Comparison of ENCODE assay signal across 16 mouse cellular contexts in genomic region chr6:51268931-51269330, GRCm38 (mm10).
DNase-seq lines count a peak whose midpoint lies in the region; ATAC-seq and TF ChIP-seq lines count a peak whose summit lies in the region.
"Had no signal": no experiment of that assay in that cellular context is flagged by ENCODE, and none has a peak within 500 bp of the region (broad histone marks: within the 10 kb centered on the region; RNA-seq: fewer than 3 reads in every experiment).

No protein-coding gene starts in this region.

- 74% methylated on average over 5 of the region's 5 CpGs for WGBS in heart, embryonic 16.5 days
- 71% methylated on average over 5 of the region's 5 CpGs for WGBS in lung, embryonic 14.5 days
- WGBS in lung, adult 2 months, result 82% methylated on average over 5 of the region's 5 CpGs
- 73% methylated on average over 5 of the region's 5 CpGs for WGBS in intestine, embryonic 16.5 days
- WGBS in stomach, embryonic 14.5 days, result 66% methylated on average over 5 of the region's 5 CpGs

- H3K36me3 ChIP-seq in heart, embryonic 16.5 days (ENCODE audit: control insufficient read depth, insufficient read depth), result no peaks in the 10 kb centered on the region
- H3K36me3 ChIP-seq in lung, embryonic 14.5 days (ENCODE audit: insufficient read depth), result no peaks in the 10 kb centered on the region
- no peaks in the 10 kb centered on the region for H3K36me3 ChIP-seq in intestine, embryonic 16.5 days (ENCODE audit: control insufficient read depth, insufficient read depth, low read length)
- no peaks in the 10 kb centered on the region for H3K36me3 ChIP-seq in stomach, embryonic 14.5 days (ENCODE audit: control insufficient read depth, insufficient read depth, low read length)
- H3K36me3 ChIP-seq: embryonic facial prominence, embryonic 12.5 days; forebrain, embryonic 12.5 days had no signal

- no peak for ATAC-seq in heart, embryonic 16.5 days (replicated peaks; ENCODE audit: extremely low read depth, insufficient read depth, low FRiP score)
- no peak for ATAC-seq in lung, embryonic 14.5 days (ENCODE audit: insufficient read depth)
- ATAC-seq in intestine, embryonic 16.5 days, result no peak
- no peak for ATAC-seq in stomach, embryonic 14.5 days (ENCODE audit: insufficient number of reproducible peaks, insufficient read depth, low FRiP score, low read depth)

- H3K27ac ChIP-seq in heart, embryonic 16.5 days (ENCODE audit: low read length), result no peak overlapping the region
- H3K27ac ChIP-seq in lung, embryonic 14.5 days (ENCODE audit: low read depth), result no peak overlapping the region
- H3K27ac ChIP-seq in intestine, embryonic 16.5 days (ENCODE audit: low read length), result no peak overlapping the region
- H3K27ac ChIP-seq in stomach, embryonic 14.5 days (ENCODE audit: low read length), result no peak overlapping the region
- H3K27ac ChIP-seq: embryonic facial prominence, embryonic 12.5 days; forebrain, embryonic 12.5 days; gastrocnemius, adult 2 months had no signal

- TF ChIP-seq POLR2A in lung, adult 2 months (IDR thresholded peaks at IDR 0.05; ENCODE audit: borderline replicate concordance, extremely low read depth, low read depth, low read length), result no peak

- intact Hi-C loops in heart, postnatal 14 days (cut with DNase I), result loop anchor here (5.0 kb wide), 1 partner anchor 52 kb away; no protein-coding TSS in a partner anchor

- H3K27me3 ChIP-seq in heart, embryonic 16.5 days (ENCODE audit: control insufficient read depth, insufficient read depth, low read length), result no peaks in the 10 kb centered on the region
- no peaks in the 10 kb centered on the region for H3K27me3 ChIP-seq in lung, embryonic 14.5 days (ENCODE audit: insufficient read depth, low read length)
- H3K27me3 ChIP-seq in intestine, embryonic 16.5 days (replicated peaks; ENCODE audit: control insufficient read depth, insufficient read depth, low read length), result no peaks in the 10 kb centered on the region
- no peaks in the 10 kb centered on the region for H3K27me3 ChIP-seq in stomach, embryonic 14.5 days (ENCODE audit: control insufficient read depth, insufficient read depth, low read length)
- H3K27me3 ChIP-seq: embryonic facial prominence, embryonic 12.5 days had no signal

- peaks cover 14% of the 10 kb centered on the region for H3K4me1 ChIP-seq in heart, embryonic 16.5 days (ENCODE audit: control insufficient read depth, insufficient read depth, low read length)
- 0 out of 2 replicates have a peak, but pooled peaks cover 7% of the 10 kb centered on the region for H3K4me1 ChIP-seq in lung, embryonic 14.5 days (ENCODE audit: insufficient read depth)
- no peaks in the 10 kb centered on the region; the same call in 1 of the 2 replicates for H3K4me1 ChIP-seq in lung, adult 2 months (ENCODE audit: control insufficient read depth, insufficient read depth, low read length)
- H3K4me1 ChIP-seq in intestine, embryonic 16.5 days (ENCODE audit: control insufficient read depth, insufficient read depth, low read length), result peaks cover 6% of the 10 kb centered on the region; the same call in 1 of the 2 replicates
- H3K4me1 ChIP-seq in stomach, embryonic 14.5 days (ENCODE audit: control insufficient read depth, insufficient read depth, low read length), result peaks cover 2% of the 10 kb centered on the region; the same call in 1 of the 2 replicates

- no peak overlapping the region; the same call in none of the 2 replicates for H3K9ac ChIP-seq in heart, embryonic 16.5 days (ENCODE audit: low read length)
- H3K9ac ChIP-seq in lung, embryonic 14.5 days, result no peak overlapping the region
- H3K9ac ChIP-seq in intestine, embryonic 16.5 days (ENCODE audit: low read depth, low read length), result no peak overlapping the region
- H3K9ac ChIP-seq in stomach, embryonic 14.5 days (replicated peaks; ENCODE audit: low read depth, low read length), result no peak overlapping the region
- H3K9ac ChIP-seq: forebrain, embryonic 12.5 days had no signal

- peak overlapping the region; percentile 94 for H3K4me2 ChIP-seq in heart, embryonic 16.5 days (ENCODE audit: low read depth, low read length)
- H3K4me2 ChIP-seq in lung, embryonic 14.5 days, result peak overlapping the region; percentile 84
- H3K4me2 ChIP-seq in intestine, embryonic 16.5 days (ENCODE audit: low read depth, low read length), result peak overlapping the region; percentile 30
- H3K4me2 ChIP-seq in stomach, embryonic 14.5 days (replicated peaks; ENCODE audit: low read depth, low read length), result peak overlapping the region; percentile 92

- no peak for TF ChIP-seq CTCF in lung, embryonic 14.5 days (IDR thresholded peaks at IDR 0.05; ENCODE audit: low read depth)
- TF ChIP-seq CTCF in lung, adult 2 months (IDR thresholded peaks at IDR 0.05; ENCODE audit: insufficient read depth, low read length), result no peak

- peak overlapping the region; percentile 87 for H3K4me3 ChIP-seq in heart, embryonic 16.5 days (ENCODE audit: low read length)
- no peak overlapping the region for H3K4me3 ChIP-seq in lung, embryonic 14.5 days (ENCODE audit: low read depth, low read length)
- H3K4me3 ChIP-seq in lung, adult 2 months (replicated peaks; ENCODE audit: extremely low read depth, low read depth, low read length), result no peak overlapping the region
- H3K4me3 ChIP-seq in intestine, embryonic 16.5 days (ENCODE audit: low read length), result no peak overlapping the region
- H3K4me3 ChIP-seq in stomach, embryonic 14.5 days (ENCODE audit: low read depth, low read length), result peak overlapping the region; percentile 90; the same call in 1 of the 2 replicates

- DNase-seq in heart, postnatal 14 days, result no peak
- no peak for DNase-seq in lung, embryonic 14.5 days
- no peak for DNase-seq in lung, adult 2 months
- DNase-seq in retina, embryonic 14.5 days (ENCODE audit: low spot score), result no peak
- DNase-seq in testis, postnatal 14 days (ENCODE audit: low spot score), result no peak
- DNase-seq: cerebellum, adult 11 months; cerebellum, postnatal 36 days; gastrocnemius, adult 2 months; kidney, adult 18-20 months; lung, postnatal 10 days; right cerebral cortex, postnatal 4 days had no signal

- no peaks in the 10 kb centered on the region for H3K9me3 ChIP-seq in heart, embryonic 16.5 days (replicated peaks; ENCODE audit: control insufficient read depth, low read length)
- H3K9me3 ChIP-seq in lung, embryonic 14.5 days (ENCODE audit: low read depth, low read length), result no peaks in the 10 kb centered on the region
- H3K9me3 ChIP-seq in intestine, embryonic 16.5 days (ENCODE audit: control insufficient read depth, low read length), result no peaks in the 10 kb centered on the region
- H3K9me3 ChIP-seq in stomach, embryonic 14.5 days (ENCODE audit: control insufficient read depth, low read depth, low read length), result no peaks in the 10 kb centered on the region
- H3K9me3 ChIP-seq: embryonic facial prominence, embryonic 12.5 days; forebrain, embryonic 12.5 days had no signal

Comparison
In these comparisons a context has a peak if more than half of its experiments do, and no peak if none do; other contexts are left out.
1. H3K4me2 ChIP-seq: peak in every context shown above with its lines; median percentile 94 in heart, embryonic 16.5 days; 92 in stomach, embryonic 14.5 days; 84 in lung, embryonic 14.5 days; 30 in intestine, embryonic 16.5 days.
2. H3K4me3 ChIP-seq: peak in heart, embryonic 16.5 days (single experiment) and stomach, embryonic 14.5 days (single experiment); none in lung, embryonic 14.5 days (single experiment), lung, adult 2 months (single experiment) and intestine, embryonic 16.5 days (single experiment).